Mouse (Mus musculus): ENCODE results near the gene St6galnac4.

St6galnac4 gene

DNA sequence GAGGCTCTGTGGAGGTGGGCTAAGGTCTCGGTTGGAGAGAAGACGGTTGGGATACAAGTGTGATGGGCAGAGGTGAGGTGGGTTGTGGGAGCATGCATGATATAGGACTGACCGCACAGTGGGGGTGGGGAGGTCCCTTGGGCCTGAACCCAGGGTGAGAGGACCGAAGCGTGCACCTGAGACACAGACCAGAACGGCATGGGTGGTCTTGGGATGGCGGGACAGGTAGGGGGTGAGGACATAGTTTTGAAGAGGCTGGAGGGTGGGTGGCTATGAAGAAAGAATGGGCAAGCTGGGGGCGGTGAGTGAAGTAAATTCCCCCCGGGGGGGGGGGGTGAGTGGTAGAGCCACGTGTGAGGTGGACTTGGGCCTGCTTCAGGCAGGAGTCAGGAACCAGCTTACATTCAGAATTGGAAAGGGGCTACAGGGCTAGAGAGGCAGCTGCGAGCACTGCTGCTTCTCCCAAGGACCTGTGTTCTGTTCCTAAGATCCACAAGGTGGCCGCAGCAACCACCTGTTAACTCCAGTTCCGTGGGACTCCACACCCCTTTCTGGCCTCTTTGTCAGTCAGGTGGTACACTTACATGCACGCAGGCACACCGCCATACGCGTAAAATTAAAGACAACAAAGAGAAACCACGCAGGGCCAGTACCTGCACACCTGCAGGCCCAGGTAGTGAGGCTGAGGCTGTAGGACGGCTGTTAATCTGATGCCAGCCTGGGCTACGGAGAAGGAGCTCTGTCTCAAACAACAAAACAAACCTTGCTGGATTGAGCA lies 40.6 kb downstream of the St6galnac4 start:
- no peak for DNase-seq (ENCODE audit: low spot score)

DNA sequence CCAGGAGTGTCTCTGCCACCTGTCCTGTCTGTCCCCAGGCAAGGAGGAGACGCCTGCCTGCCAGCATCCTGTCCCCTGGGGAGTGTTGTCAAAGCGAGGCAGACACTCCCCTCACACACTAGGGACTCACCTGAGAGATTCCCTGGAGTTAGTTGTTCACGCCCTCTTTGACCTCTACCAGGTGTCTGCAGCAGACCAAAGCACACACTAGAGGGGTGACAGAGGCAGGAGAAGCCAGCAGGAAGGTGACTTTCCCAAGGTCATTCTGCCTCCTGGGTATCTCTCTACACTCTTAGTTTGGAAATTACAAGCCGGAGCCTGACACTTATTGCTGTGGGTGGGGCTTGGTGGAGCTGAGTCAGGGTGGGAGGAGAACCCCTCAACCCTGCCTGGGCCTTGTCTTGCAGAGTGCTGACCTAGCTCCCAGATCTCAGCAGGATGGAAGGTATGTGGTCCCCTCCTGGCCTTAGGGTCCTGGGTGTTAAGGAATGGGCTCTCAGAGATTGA lies 41.2 kb downstream of the St6galnac4 start:
- no peak for DNase-seq (ENCODE audit: low spot score)

DNA sequence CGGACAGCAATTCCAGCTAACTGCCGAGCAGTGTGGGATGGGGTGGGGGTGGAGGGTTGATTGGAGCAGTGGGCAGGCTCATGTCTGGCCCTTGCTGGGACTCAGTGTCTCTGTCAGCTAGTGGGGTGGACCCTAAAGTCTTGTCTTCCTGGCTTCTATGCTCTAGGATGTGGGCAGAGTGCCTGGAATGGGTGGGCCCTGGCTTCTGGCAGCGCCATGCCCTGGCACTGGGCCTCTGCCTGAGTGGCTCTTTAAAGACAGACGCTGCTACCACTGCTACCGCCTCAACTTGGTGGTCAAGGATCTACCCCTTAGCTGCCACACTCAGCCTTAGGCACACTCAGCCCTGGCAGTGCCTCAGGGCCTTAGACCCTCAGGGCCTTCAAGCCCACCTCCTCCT lies 41.8 kb downstream of the St6galnac4 start:
- no peak for DNase-seq (ENCODE audit: low spot score)

DNA sequence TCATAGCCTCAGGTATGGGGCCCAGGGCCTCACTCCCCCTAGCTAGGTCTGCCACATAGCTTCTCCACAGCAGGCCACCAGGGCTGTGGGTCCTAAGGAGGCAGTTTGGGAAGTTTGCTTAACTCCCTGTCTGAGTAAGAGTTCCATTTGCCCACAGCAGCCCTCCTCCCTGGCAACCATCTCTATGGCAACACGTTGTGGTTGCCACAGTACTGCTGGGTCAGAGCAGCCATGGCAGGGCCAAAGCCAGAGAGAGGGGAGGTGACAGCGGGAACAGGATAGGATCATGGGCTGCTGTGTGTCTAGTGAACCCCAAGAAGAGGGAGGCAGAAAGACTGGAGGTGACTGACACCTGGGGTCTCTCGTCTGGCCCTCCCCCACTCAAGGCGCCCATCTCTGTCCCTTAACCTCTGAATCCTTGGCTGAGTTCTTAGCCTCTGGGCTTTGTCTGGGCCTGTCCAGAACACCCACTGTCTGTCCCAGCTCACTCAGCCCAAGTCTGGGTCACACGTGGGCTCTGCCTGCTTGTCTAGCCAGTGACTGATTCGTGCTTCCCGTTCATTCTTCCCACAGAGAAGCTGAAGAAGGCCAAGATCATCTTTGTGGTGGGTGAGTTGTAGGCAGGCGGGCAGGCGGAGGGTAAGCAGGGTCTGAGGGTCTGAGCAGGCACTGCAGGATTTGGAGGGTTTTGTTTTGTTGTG lies 42.5 kb downstream of the St6galnac4 start:
- DNase-seq (ENCODE audit: low spot score), result peak; percentile 66

DNA sequence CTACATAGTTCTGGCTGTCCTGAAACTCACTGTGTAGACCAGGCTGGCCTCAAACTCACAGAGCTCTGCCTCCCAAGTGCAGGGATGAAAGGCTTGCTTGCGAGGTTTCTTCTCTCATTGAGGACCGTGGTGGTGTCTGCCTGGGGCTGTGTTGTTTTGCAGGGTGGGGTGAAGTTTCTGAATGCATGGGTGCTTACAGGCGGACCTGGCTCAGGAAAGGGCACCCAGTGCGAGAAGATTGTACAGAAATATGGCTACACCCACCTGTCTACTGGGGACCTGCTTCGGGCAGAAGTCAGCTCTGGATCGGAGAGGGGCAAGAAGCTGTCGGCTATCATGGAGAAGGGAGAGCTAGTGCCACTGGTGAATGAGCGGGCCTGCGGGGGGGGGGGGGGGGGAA lies 43.1 kb downstream of the St6galnac4 start:
- no peak for DNase-seq (ENCODE audit: low spot score)

DNA sequence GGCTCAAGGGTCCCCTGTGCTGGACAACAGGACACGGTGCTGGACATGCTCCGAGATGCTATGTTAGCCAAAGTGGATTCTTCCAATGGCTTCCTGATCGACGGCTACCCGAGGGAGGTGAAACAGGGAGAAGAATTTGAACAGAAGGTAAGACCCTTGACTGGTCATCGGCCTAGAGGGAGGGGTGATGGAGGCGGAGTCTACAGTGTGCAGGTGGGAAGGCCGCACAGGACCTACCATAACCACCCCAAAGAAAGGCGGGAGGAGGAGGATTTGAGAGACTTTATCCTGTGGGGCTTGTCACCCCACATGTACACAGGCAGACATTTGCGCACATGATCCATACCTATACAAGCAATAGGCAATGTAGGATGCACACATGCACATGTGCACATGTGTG lies 44.2 kb downstream of the St6galnac4 start:
- no peak for DNase-seq (ENCODE audit: low spot score)

DNA sequence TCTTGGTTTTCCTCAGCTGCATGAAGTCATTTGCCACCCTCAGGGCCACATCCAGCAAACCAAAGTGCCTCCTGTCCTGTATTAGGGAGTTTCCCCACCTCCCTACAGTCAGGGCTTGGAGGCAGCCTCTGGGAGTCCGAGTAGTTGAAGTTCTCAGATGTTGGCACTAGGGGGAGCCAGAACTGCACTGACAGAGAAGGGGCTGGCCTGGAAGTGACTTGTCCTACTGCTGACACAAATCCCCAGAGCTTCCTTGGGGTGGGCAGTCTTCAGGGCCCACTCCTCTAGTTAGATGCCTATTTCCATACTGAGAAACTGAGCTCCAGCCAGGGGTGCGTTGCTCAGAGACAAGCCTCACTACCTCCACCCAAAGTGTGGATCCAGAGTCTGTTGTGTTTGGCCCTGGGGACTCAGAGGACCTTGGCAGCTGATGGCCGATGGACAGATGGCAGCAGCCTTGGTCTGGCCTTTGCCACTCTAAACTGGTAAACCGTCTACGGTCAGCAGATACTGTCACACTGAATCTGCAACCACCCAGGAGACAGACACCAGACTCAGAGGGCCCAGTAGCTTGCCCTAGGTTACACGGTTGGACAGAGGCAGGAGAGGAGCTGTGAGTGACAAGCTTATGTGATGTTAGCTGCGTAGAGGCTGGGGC lies 45.0 kb downstream of the St6galnac4 start:
- no peak for DNase-seq (ENCODE audit: low spot score)

DNA sequence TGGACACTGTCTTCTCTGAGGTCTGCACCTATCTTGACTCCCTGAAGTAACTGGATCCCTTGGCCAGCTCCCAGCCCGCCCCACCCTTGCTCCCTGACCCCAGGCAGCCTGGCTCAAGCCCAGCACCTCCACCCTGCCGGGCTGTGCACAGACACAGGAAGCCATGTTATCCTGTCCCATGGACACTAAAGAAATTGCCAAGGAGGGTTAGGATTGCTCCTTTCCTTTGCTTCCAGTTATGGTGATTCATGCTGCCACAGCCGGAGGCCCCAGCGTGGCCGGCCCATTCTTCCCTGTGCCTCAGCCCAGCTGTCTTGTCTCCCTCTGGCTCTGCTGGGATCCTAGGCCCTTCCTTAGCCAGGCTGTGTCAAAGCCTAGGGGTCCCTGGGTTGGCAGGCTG lies 46.8 kb downstream of the St6galnac4 start:
- DNase-seq (ENCODE audit: low spot score), result no peak

DNA sequence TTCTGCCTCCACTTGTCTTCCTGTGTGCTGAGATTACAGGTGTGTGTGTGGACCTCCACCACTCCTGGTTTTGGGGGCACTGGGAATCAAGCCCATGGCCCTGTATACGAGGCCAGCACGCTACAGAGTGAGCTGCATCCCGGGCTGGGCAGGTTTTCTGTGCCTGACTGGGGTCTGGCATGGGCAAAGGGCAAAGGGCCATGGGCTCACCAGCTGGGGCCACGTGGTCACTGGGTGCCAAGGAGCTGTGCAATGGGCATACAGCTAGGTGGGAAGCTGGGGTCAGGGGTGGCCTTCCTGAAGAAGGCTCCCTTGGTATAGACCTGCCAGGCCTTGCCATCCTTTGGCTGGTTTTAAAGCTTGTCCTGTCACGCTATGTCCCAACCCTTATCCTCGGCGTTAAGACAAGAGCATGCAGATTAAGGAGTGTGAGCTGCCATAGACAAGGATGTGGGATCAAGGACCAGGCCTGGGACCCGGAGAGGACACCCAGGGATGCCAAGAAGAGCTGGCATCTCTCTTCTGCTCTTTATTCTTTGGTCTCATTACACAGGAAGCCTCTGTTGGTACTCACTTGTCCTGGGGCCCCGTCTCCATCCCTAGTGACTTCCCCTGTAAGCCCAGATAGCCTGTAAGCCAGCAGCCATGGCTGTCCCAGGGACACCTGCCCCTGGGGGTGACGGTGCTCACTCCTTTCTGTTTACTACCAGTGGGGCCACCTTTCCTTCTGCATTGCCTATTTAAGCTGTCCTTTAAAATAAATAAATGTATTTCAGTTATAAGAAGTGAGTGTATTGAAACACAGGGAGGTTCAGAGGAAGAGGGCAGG lies 47.6 kb downstream of the St6galnac4 start:
- no peak for DNase-seq (ENCODE audit: low spot score)

DNA sequence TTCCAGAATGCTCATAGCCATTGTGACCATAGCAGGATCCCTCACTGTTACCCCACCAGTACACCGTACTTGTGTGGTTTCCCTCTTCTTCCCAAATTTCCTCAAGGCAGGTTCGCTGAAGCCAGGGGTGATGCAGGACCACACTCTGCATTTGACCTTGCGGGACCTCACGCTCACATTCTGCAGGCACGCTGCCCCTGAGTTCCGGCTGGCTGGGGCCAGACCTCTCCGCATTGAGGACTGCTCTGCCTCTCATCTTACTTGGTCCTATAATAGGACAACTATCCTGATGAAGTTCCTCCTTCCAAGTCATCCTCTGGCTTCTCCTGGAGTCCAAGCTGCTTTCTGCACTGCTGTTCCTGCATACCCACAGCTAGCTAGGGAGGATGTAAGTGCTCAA lies 49.7 kb downstream of the St6galnac4 start:
- DNase-seq (ENCODE audit: low spot score), result no peak

DNA sequence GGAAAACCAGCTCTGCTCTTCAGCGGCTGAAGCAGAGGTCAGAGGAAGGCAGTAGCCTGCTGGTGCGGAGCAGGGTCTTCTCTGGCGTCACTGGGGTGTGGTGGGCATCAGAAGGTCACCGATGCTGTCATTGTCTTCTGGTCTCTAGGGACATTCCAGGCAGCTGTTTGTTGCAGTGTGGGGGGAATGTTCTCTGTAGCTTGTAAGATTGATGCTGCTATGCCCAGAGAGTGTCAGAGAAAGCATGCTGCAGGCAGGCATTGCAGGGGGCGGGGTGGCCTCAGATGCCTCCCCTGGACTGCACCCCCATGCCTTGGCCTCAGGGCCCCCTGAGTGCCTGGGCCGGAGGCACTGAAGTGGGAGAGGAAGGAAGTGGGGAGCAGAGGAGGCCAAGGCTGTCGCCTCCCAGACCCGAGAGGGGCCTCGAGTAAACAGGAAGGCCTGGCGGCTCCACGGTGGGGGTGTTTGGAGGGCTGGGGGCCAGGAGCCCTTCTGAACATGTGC lies 50.9 kb downstream of the St6galnac4 start:
- no peak for DNase-seq (ENCODE audit: low spot score)

DNA sequence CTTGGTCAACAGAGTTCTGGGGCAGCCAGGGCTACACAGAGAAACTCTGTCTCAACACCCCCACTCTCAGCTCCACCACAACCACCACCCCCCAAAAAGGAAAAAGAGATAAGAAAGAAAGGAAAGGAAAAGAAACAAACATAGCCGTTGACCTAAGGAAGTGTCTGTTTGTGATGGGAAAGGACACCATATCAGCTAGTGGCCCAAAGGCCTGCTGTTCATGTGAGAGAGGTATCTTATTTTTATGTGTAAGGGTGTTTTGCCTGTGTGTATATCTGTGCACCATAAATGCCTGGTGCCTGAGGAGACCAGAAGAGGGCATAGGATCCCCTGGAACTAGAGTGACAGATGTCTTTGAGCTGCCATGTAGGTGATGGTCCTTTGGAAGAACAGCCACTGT lies 52.7 kb downstream of the St6galnac4 start:
- no peak for DNase-seq (ENCODE audit: low spot score)

DNA sequence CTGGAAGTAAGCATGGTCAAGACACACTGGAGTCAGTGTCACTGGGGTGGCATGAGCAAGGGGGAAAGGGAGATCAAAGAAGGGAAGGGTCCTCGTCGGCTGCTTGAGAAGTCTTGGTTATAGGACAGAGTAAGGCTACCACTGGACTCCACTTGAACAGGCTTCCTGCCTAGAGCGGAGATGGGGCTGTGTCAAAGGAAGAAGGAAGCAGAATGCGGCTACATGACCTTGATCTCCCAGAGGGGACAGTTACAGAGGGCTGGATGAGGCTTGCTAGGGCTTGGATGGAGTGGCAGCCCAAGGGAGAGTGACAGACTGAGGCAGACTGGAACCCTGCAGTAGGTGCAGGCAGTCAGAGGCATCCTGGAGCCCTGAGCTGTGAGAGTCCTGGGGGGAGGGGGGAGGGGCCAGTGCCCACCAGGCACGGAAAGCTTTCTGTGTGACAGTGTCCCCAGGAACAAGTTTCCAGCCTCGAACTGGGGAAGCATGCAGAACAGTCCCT lies 53.7 kb downstream of the St6galnac4 start:
- no peak for DNase-seq (ENCODE audit: low spot score)

DNA sequence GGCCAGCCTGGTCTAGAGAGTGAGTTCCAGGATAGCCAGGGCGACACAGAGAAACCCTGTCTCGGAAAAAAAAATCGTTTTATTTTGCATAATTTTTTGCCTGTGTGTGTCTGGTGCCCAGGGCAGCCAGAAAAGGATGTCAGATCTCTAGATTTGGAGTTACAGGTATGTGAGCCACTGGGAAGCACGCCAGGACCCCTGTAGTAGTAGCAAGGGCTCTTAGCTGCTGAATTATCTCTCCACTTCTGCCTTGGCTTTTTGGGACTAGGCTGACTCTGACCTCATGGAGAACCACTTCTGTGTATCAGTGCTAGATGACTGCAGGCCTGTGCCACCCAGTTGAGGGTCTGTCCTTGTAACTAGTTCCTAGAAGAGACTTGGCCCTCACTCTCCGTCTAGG lies 54.9 kb downstream of the St6galnac4 start:
- DNase-seq (ENCODE audit: low spot score), result no peak

DNA sequence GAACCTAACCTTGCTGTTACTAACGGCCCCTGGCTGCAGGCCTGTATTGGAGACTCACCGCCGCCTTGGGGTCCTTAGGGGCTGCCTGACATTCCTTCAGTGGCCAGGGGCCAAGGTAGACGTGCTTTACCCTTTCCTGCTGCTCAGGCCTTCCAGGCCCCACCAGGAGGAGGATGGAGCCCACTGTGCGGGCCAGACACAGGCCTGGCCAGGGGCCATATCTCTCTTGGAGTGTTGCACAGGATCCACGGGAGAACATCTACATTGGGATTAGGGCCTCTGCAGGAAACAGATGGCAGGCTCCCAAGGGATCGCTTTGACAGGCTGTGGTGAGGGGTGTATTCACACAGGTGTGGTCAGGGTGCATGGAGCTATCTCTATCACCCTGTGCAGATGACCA lies 55.9 kb downstream of the St6galnac4 start:
- DNase-seq (ENCODE audit: low spot score), result no peak

DNA sequence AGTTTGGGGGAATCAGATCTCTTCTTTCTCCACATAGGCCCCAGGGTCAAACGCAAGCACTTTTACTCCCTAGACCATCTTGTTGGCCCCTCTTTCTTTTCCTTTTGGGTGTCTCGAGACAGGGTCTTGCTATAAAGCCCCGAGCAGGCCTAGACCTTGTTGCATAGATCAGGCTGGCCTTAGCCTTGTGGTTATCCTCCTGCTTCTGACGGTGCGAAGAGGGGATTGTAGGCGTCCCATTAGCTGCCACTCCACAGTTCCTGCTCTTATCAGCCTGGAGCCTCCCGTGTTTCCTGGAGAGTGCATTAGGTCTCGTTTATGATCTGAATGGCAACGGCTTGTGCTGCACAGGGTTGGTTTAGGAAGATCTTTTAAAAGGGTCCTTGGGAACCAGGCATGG lies 57.2 kb downstream of the St6galnac4 start:
- no peak for DNase-seq (ENCODE audit: low spot score)

DNA sequence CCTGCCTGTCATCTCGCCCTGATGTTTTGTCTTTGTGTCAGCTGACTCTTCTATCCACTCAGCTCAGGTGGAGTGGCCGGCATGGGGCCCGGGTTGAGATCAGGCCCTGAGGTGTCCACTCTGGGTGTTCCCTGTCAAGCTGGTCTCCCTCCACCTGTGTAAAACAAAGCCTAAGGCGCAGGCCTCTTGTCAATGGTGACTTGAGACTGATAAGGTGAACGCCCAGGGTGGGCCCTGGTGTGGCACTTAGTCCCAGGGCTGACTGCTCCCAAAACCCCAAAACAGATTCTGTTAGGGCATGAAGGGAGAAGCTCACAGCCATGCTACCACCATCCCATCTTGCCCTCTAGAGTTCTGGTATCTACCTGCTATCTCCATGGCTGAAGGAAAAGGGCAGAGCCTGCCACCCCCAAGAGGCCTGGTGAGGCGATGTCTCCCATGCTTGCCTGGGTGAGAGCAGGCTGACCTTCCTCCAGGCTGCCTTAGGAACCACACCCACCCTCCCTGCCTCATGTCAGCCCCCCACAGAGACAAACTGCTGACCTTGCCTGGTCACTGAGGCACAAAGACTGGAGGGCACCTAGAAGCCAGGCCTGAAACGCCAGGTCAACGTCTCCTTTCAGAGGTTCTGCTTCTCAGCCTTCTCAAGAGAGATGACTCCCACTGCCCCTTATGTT lies 58.0 kb downstream of the St6galnac4 start:
- no peak for DNase-seq (ENCODE audit: low spot score)

DNA sequence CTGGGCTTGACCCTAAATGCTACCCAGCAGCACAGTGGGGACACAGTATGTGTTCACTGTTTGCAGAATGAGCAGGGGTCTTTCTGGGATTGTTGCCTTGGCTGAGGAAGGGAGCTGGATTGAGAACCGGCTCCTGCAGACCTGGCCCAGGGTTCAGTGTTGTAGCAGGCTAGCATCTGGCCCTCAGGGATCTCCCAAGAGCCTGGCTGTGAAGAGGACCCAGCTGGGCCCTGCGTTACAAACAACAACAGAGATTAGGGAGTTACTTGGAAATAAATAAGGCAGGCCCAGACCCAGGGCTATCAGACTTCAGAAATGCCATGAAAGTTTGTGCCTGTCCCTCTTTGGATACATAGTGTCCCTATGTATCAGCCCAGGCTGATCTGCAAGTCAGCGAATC lies 58.8 kb downstream of the St6galnac4 start:
- no peak for DNase-seq (ENCODE audit: low spot score)

DNA sequence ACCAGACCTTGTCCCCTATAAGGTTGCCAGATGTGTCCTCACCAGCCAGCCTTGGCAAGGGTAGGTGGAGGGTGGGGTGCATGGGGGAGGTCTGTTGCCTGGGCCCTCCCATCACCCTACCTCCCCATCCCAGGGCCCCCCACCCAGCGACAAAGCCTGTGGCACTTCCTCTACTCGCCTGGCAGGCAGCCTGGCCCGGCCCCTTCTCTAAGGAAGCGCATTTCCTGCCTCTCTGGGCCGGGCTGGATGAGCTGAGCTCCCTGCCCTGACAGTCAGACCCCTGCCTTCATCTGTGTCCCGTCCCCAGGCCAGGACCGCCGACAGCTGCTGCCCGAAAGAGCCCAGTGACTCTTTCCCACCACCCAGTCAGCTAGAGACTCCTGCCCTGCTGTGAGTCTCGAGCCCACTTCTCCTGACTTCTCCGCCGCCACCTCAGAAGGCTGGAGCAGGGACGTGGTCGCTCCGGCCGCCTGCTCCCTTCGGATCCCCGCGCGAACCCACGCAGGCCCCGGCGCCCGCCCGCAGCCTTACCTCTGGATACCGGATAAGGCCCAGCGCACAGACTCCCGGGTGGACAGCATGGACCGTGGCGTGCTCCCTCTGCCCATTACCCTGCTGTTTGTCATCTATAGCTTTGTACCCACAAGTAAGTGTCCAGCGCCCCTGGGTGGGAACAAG lies 59.6 kb downstream of the St6galnac4 start, which contains the start of gene Eng:
Gene Eng (plus strand): TSS at position 217 of the 678 bp plus-strand sequence.
- DNase-seq (ENCODE audit: low spot score), result no peak

DNA sequence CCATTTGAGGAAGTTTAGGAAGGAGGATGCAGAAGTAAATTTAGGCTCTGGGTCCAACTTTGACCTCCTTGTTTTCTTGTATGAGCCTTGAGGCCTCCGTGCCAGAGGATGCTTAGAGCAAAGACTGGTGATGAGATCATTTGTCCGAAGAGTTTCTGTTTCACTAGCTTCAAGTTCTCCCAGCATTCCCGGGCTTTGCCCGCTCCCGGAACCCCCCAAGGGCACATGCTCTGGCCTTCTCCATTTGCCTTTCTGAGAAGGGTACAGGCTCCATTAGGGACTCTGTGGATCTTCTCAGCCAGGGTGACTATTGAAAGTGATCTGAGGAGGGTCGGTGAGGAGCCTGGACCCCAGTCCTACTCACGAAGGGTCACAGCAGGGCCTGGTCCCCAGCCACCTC lies 60.5 kb downstream of the St6galnac4 start:
- DNase-seq (ENCODE audit: low spot score), result no peak
